In the genomic region with DNA sequence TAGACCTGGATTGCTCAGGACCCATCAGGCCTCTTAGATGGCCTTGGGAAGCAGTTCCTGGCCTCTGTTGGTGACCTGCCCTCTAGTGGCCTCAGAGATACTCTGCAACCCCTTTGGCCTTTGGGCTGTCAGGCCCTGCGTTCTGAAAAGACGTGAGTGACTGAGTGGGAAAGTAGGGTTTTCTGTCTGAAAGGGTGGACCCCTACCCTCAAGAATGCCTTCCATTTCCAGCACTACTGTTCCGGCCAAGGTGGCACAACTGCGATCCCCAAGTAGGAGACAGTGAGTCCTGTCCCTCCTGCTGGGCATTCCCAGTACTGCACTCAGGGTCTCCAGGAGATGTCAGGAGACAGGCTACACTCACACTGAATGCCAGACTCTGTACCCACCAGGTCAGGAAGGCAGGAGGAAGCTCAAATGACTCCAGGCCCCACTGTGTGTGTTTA, we compare ENCODE assay signal across 8 mouse cellular contexts. TPM values are rescaled to one million over a fixed set of nuclear protein-coding genes. Genes with fewer than 3 reads are reported as not detected.
A peak's percentile ranks its signal among the peaks of the same experiment; 100 is the strongest.
DNase-seq lines count a peak whose midpoint lies in the region; ATAC-seq and TF ChIP-seq lines count a peak whose summit lies in the region.

No protein-coding gene starts in this region.

- H3K4me3 ChIP-seq in kidney, adult 2 months (ENCODE audit: insufficient read depth, low read depth, low read length) = peak overlapping the region; percentile 5; the same call in 1 of the 2 replicates
- H3K4me3 ChIP-seq in liver, embryonic 12.5 days = no peak overlapping the region

- DNase-seq in layer of hippocampus, adult 11-12 months (ENCODE audit: low spot score) = peak; percentile 69
- no peak for DNase-seq in layer of hippocampus, postnatal 36 days
- peak; percentile 19 for DNase-seq in gonadal fat pad, adult 2 months (ENCODE audit: low read depth)
- DNase-seq in kidney, adult 2 months = peak; percentile 85
- peak; percentile 12 to 15 for DNase-seq in natural killer cell, adult 2 months (ENCODE audit: low spot score in 2 of 2)
- DNase-seq in testis, postnatal 10 days (ENCODE audit: low spot score) = peak; percentile 92

- TF ChIP-seq POLR2A in kidney, adult 2 months (IDR thresholded peaks at IDR 0.05; ENCODE audit: low read depth, low read length) = no peak

- no peak overlapping the region for H3K9ac ChIP-seq in liver, embryonic 12.5 days

- no peaks in the 10 kb centered on the region for H3K36me3 ChIP-seq in kidney, adult 2 months (ENCODE audit: control insufficient read depth, insufficient read depth, low read length)
- no peaks in the 10 kb centered on the region for H3K36me3 ChIP-seq in liver, embryonic 12.5 days

- no peaks in the 10 kb centered on the region for H3K9me3 ChIP-seq in liver, embryonic 12.5 days (replicated peaks)

- WGBS in kidney, adult 2 months = 13% methylated on average over 4 of the region's 4 CpGs
- 7% methylated on average over 4 of the region's 4 CpGs for WGBS in liver, embryonic 12.5 days (ENCODE audit: insufficient replicate concordance)

- H3K27ac ChIP-seq in kidney, adult 2 months (ENCODE audit: insufficient read depth, low read depth, low read length) = no peak overlapping the region
- no peak overlapping the region for H3K27ac ChIP-seq in liver, embryonic 12.5 days

- no peaks in the 10 kb centered on the region for H3K27me3 ChIP-seq in kidney, adult 2 months (replicated peaks; ENCODE audit: control insufficient read depth, insufficient read depth, low read length)
- no peaks in the 10 kb centered on the region for H3K27me3 ChIP-seq in liver, embryonic 12.5 days (replicated peaks)

- no peaks in the 10 kb centered on the region for H3K4me1 ChIP-seq in kidney, adult 2 months (ENCODE audit: control insufficient read depth, insufficient read depth, low read length)
- 0 out of 2 replicates have a peak, but pooled peaks cover 9% of the 10 kb centered on the region for H3K4me1 ChIP-seq in liver, embryonic 12.5 days

- peak; percentile 65 for TF ChIP-seq CTCF in kidney, adult 2 months (conservative IDR thresholded peaks at IDR 0.05; ENCODE audit: insufficient read depth, insufficient read length, low read depth, low read length)

- ATAC-seq in common myeloid progenitor, adult 5-6 weeks (replicated peaks; ENCODE audit: low read depth, poor library complexity, severe bottlenecking) = peak; percentile 85
- ATAC-seq in liver, embryonic 12.5 days = no peak

- H3K4me2 ChIP-seq in liver, embryonic 12.5 days = peak overlapping the region; percentile 23; the same call in 1 of the 2 replicates

RNA-seq across cellular contexts. Expression of gene Emx1, which starts 51.8 kb away (rescaled TPM):
- total RNA-seq in layer of hippocampus, postnatal 36 days (2021) = 10 to 100 TPM; 17.6 to 19.3 TPM
- not detected in 2 replicates for total RNA-seq in common myeloid progenitor, adult 5-6 weeks (2017)
- 0.16 and 0.38 TPM in 2 replicates for polyA plus RNA-seq in gonadal fat pad, adult 2 months (2012; rRNA removed)
- polyA plus RNA-seq in kidney, adult 2 months (2012; rRNA removed) = 62.8 and 79.7 TPM in 2 replicates
- polyA plus RNA-seq in liver, embryonic 12.5 days (2016; fragmentation: Nextera tagmentation; extraction: Ambion mirVana) = not detected in 2 replicates

Comparison
In these comparisons a context has a peak if more than half of its experiments do, and no peak if none do; other contexts are left out.
1. DNase-seq: peak in layer of hippocampus, adult 11-12 months (single experiment), gonadal fat pad, adult 2 months (single experiment), kidney, adult 2 months (single experiment), natural killer cell, adult 2 months (2 of 2) and testis, postnatal 10 days (single experiment); none in layer of hippocampus, postnatal 36 days (0 of 2).
2. RNA of gene Emx1, which starts 51.8 kb away (polyA plus RNA-seq): 62.8 to 79.7 TPM in kidney, adult 2 months; 0.16 to 0.38 TPM in gonadal fat pad, adult 2 months and not detected in liver, embryonic 12.5 days; every median in the first group is over 10 times any median in the second.